In the genomic region with DNA sequence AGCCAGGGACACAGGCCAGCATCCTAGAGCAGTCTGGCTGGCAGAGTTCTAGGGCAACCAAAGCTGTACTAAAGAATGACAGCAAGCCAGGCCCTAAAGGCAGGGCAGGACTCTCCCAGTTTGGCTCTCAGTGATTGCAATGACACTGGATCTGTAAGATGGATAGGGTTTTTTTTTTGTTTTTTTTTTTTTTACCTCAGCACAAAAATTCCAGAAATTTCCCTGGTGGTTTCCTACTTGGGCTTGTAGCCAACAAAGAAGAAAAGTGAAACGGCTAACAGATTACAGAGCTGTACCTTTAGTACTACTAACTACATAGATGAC, we compare ENCODE assay signal across 14 mouse cellular contexts. TPM values are rescaled to one million over a fixed set of nuclear protein-coding genes. Genes with fewer than 3 reads are reported as not detected.
DNase-seq lines count a peak whose midpoint lies in the region; ATAC-seq lines count a peak whose summit lies in the region.
"Had no signal": no experiment of that assay in that cellular context is flagged by ENCODE, and none has a peak within 500 bp of the region (broad histone marks: within the 10 kb centered on the region; RNA-seq: fewer than 3 reads in every experiment).

No protein-coding gene starts in this region.

- 91% methylated on average over 1 of the region's 1 CpGs for WGBS in forebrain, embryonic 10.5 days
- WGBS in forebrain, embryonic 13.5 days, result 78% methylated on average over 1 of the region's 1 CpGs

- H3K4me3 ChIP-seq in forebrain, embryonic 10.5 days, result no peak overlapping the region
- H3K4me3 ChIP-seq in forebrain, embryonic 13.5 days, result no peak overlapping the region
- H3K4me3 ChIP-seq: hindbrain, embryonic 15.5 days; midbrain, embryonic 10.5 days had no signal

- DNase-seq in forebrain, embryonic 10.5 days (ENCODE audit: extremely low spot score, low spot score), result no peak
- DNase-seq in kidney, adult 11 months, result peak; percentile 5
- no peak for DNase-seq in kidney, postnatal 25 days
- DNase-seq in 3T3-L1 (ENCODE audit: low read depth, low spot score) (peak; percentile 89), NIH3T3 (ENCODE audit: low read depth) (peak; percentile 50)
- no peak for DNase-seq in c-Kit-positive CD71-positive TER-119-positive erythroid progenitor cells, embryonic 14.5 days (ENCODE audit: low spot score)
- no peak for DNase-seq in right cerebral cortex, postnatal 36 days (ENCODE audit: low spot score in 2 of 2)
- DNase-seq: B cell, adult 2 months had no signal

- no peaks in the 10 kb centered on the region for H3K36me3 ChIP-seq in forebrain, embryonic 10.5 days (replicated peaks)
- no peaks in the 10 kb centered on the region for H3K36me3 ChIP-seq in forebrain, embryonic 13.5 days (ENCODE audit: poor library complexity, severe bottlenecking)
- H3K36me3 ChIP-seq: hindbrain, embryonic 15.5 days; midbrain, embryonic 10.5 days had no signal

- no peak overlapping the region for H3K9ac ChIP-seq in forebrain, embryonic 13.5 days
- H3K9ac ChIP-seq: hindbrain, embryonic 15.5 days had no signal

- peaks cover 7% of the 10 kb centered on the region for H3K4me1 ChIP-seq in forebrain, embryonic 10.5 days
- no peaks in the 10 kb centered on the region for H3K4me1 ChIP-seq in forebrain, embryonic 13.5 days
- H3K4me1 ChIP-seq: hindbrain, embryonic 15.5 days had no signal

- H3K9me3 ChIP-seq in forebrain, embryonic 10.5 days, result 0 out of 2 replicates have a peak, but pooled peaks cover 3% of the 10 kb centered on the region
- H3K9me3 ChIP-seq in forebrain, embryonic 13.5 days (replicated peaks), result no peaks in the 10 kb centered on the region
- H3K9me3 ChIP-seq: hindbrain, embryonic 15.5 days; midbrain, embryonic 10.5 days had no signal

- H3K27me3 ChIP-seq in forebrain, embryonic 10.5 days (ENCODE audit: poor library complexity, severe bottlenecking), result no peaks in the 10 kb centered on the region
- no peaks in the 10 kb centered on the region for H3K27me3 ChIP-seq in forebrain, embryonic 13.5 days
- H3K27me3 ChIP-seq: CH12.LX; hindbrain, embryonic 15.5 days had no signal

- no peak for ATAC-seq in forebrain, embryonic 13.5 days

- no peak overlapping the region for H3K4me2 ChIP-seq in forebrain, embryonic 13.5 days
- H3K4me2 ChIP-seq: hindbrain, embryonic 15.5 days had no signal

- H3K27ac ChIP-seq in forebrain, embryonic 10.5 days, result peak overlapping the region; percentile 46; the same call in 1 of the 2 replicates
- H3K27ac ChIP-seq in forebrain, embryonic 13.5 days, result no peak overlapping the region
- H3K27ac ChIP-seq: hindbrain, embryonic 15.5 days; macrophage; midbrain, embryonic 10.5 days; stomach, postnatal 0 days had no signal

RNA-seq across cellular contexts. Expression of a gene that starts 52.9 kb away (rescaled TPM):
- polyA plus RNA-seq in forebrain, embryonic 10.5 days (2016; fragmentation: Nextera tagmentation; extraction: Ambion mirVana), result 7.4 TPM in 2 replicates
- polyA plus RNA-seq in forebrain, embryonic 13.5 days (2015; fragmentation: Nextera tagmentation; extraction: Ambion mirVana), result 15.4 and 17.1 TPM in 2 replicates

Comparison
In these comparisons a context has a peak if more than half of its experiments do, and no peak if none do; other contexts are left out.
1. DNase-seq: peak in kidney, adult 11 months (single experiment), 3T3-L1 (single experiment) and NIH3T3 (single experiment); none in forebrain, embryonic 10.5 days (single experiment), kidney, postnatal 25 days (0 of 2), c-Kit-positive CD71-positive TER-119-positive erythroid progenitor cells, embryonic 14.5 days (single experiment) and right cerebral cortex, postnatal 36 days (0 of 2).